21 mouse cellular contexts compared by ENCODE assay signal in genomic region chr8:81815551-81815950, GRCm38 (mm10).
DNase-seq lines count a peak whose midpoint lies in the region; ATAC-seq and TF ChIP-seq lines count a peak whose summit lies in the region.
"Had no signal": no experiment of that assay in that cellular context is flagged by ENCODE, and none has a peak within 500 bp of the region (broad histone marks: within the 10 kb centered on the region; RNA-seq: fewer than 3 reads in every experiment).

No protein-coding gene starts in this region.

- TF ChIP-seq POLR2A in limb, embryonic 14.5 days (IDR thresholded peaks at IDR 0.05; ENCODE audit: borderline replicate concordance, extremely low read depth, insufficient read depth, insufficient read length) = no peak

- no peak for TF ChIP-seq CTCF in liver, postnatal 0 days (IDR thresholded peaks at IDR 0.05; ENCODE audit: low read depth)

- H3K27ac ChIP-seq in embryonic facial prominence, embryonic 10.5 days (replicated peaks) = no peak overlapping the region
- no peak overlapping the region for H3K27ac ChIP-seq in limb, embryonic 14.5 days (replicated peaks; ENCODE audit: low read depth, low read length)
- no peak overlapping the region for H3K27ac ChIP-seq in liver, postnatal 0 days (ENCODE audit: low read depth)
- H3K27ac ChIP-seq: embryonic facial prominence, embryonic 15.5 days; forebrain, embryonic 15.5 days; heart, embryonic 13.5 days; hindbrain, embryonic 13.5 days; hindbrain, postnatal 0 days; intestine, embryonic 15.5 days had no signal

- H3K36me3 ChIP-seq in embryonic facial prominence, embryonic 10.5 days (replicated peaks) = no peaks in the 10 kb centered on the region
- no peaks in the 10 kb centered on the region for H3K36me3 ChIP-seq in limb, embryonic 14.5 days (ENCODE audit: control insufficient read depth, insufficient read depth, low read length)
- no peaks in the 10 kb centered on the region for H3K36me3 ChIP-seq in liver, postnatal 0 days (replicated peaks; ENCODE audit: insufficient read depth, low read length)
- H3K36me3 ChIP-seq: embryonic facial prominence, embryonic 15.5 days; forebrain, embryonic 15.5 days; heart, embryonic 13.5 days; hindbrain, embryonic 13.5 days; intestine, embryonic 15.5 days had no signal

- TF ChIP-seq EP300 in liver, postnatal 0 days (IDR thresholded peaks at IDR 0.05; ENCODE audit: low read depth) = no peak

- no peaks in the 10 kb centered on the region for H3K9me3 ChIP-seq in embryonic facial prominence, embryonic 10.5 days
- H3K9me3 ChIP-seq in limb, embryonic 14.5 days (ENCODE audit: control insufficient read depth, low read length) = no peaks in the 10 kb centered on the region
- H3K9me3 ChIP-seq in liver, postnatal 0 days (ENCODE audit: low read length) = no peaks in the 10 kb centered on the region
- H3K9me3 ChIP-seq: embryonic facial prominence, embryonic 15.5 days; forebrain, embryonic 15.5 days; heart, embryonic 13.5 days; hindbrain, embryonic 13.5 days; intestine, embryonic 15.5 days had no signal

- peak; percentile 72 for DNase-seq in embryo, embryonic 10.5 days (ENCODE audit: low spot score)
- peak; percentile 62 for DNase-seq in embryonic facial prominence, embryonic 10.5 days (ENCODE audit: low spot score)
- DNase-seq in hindlimb bud, embryonic 11.5 days (ENCODE audit: extremely low spot score, low read depth, low spot score) = peak; percentile 70
- DNase-seq in limb, embryonic 14.5 days (ENCODE audit: low spot score) = peak; percentile 71
- no peak for DNase-seq in liver, postnatal 0 days
- no peak for DNase-seq in lung, postnatal 25 days (ENCODE audit: low spot score)
- DNase-seq: adrenal gland, postnatal 14 days; cerebellum, adult 11-12 months; cerebellum, adult 9-10 months; cerebellum, postnatal 25 days; gastrocnemius, postnatal 25 days; heart, postnatal 36 days; kidney, adult 18-20 months had no signal

- H3K4me3 ChIP-seq in embryonic facial prominence, embryonic 10.5 days = no peak overlapping the region
- no peak overlapping the region for H3K4me3 ChIP-seq in limb, embryonic 14.5 days (replicated peaks; ENCODE audit: low read length)
- H3K4me3 ChIP-seq in liver, postnatal 0 days (ENCODE audit: low read depth, low read length) = no peak overlapping the region
- H3K4me3 ChIP-seq: embryonic facial prominence, embryonic 15.5 days; erythroblast, embryonic 14.5 days; forebrain, embryonic 15.5 days; heart, embryonic 13.5 days; hindbrain, embryonic 13.5 days; intestine, embryonic 15.5 days had no signal

- no peaks in the 10 kb centered on the region for H3K27me3 ChIP-seq in embryonic facial prominence, embryonic 10.5 days (replicated peaks; ENCODE audit: low read depth, poor library complexity, severe bottlenecking)
- no peaks in the 10 kb centered on the region for H3K27me3 ChIP-seq in limb, embryonic 14.5 days (ENCODE audit: control insufficient read depth, insufficient read depth, low read length)
- no peaks in the 10 kb centered on the region for H3K27me3 ChIP-seq in liver, postnatal 0 days (ENCODE audit: insufficient read depth, low read length)
- H3K27me3 ChIP-seq: embryonic facial prominence, embryonic 15.5 days; forebrain, embryonic 15.5 days; heart, embryonic 13.5 days; hindbrain, embryonic 13.5 days; intestine, embryonic 15.5 days had no signal

- H3K9ac ChIP-seq in limb, embryonic 14.5 days (ENCODE audit: low read depth, low read length, severe bottlenecking) = no peak overlapping the region
- H3K9ac ChIP-seq in liver, postnatal 0 days (replicated peaks) = no peak overlapping the region
- H3K9ac ChIP-seq: embryonic facial prominence, embryonic 15.5 days; forebrain, embryonic 15.5 days; heart, embryonic 13.5 days; hindbrain, embryonic 13.5 days; intestine, embryonic 15.5 days had no signal

- H3K4me2 ChIP-seq in limb, embryonic 14.5 days (replicated peaks; ENCODE audit: low read depth, low read length, severe bottlenecking) = no peak overlapping the region
- H3K4me2 ChIP-seq in liver, postnatal 0 days (ENCODE audit: low read depth, low read length) = no peak overlapping the region
- H3K4me2 ChIP-seq: embryonic facial prominence, embryonic 15.5 days; forebrain, embryonic 15.5 days; heart, embryonic 13.5 days; hindbrain, embryonic 13.5 days; intestine, embryonic 15.5 days had no signal

- peaks cover 53% of the 10 kb centered on the region for H3K4me1 ChIP-seq in embryonic facial prominence, embryonic 10.5 days
- peaks cover 12% of the 10 kb centered on the region for H3K4me1 ChIP-seq in limb, embryonic 14.5 days (ENCODE audit: control insufficient read depth, insufficient read depth, low read length)
- H3K4me1 ChIP-seq in liver, postnatal 0 days (ENCODE audit: insufficient read depth) = no peaks in the 10 kb centered on the region

- WGBS in embryonic facial prominence, embryonic 10.5 days = 29% methylated on average over 4 of the region's 4 CpGs
- WGBS in limb, embryonic 14.5 days = 9% methylated on average over 4 of the region's 4 CpGs
- 72% methylated on average over 4 of the region's 4 CpGs for WGBS in liver, postnatal 0 days (ENCODE audit: insufficient replicate concordance)

- ATAC-seq in limb, embryonic 14.5 days (ENCODE audit: low FRiP score, low read depth) = no peak
- no peak for ATAC-seq in liver, postnatal 0 days
- ATAC-seq in megakaryocyte progenitor cell, adult 5-6 weeks (replicated peaks; ENCODE audit: poor library complexity) = no peak
- ATAC-seq: forebrain, embryonic 15.5 days; hindbrain, postnatal 0 days; intestine, embryonic 15.5 days had no signal

Comparison
In these comparisons a context has a peak if more than half of its experiments do, and no peak if none do; other contexts are left out.
1. DNase-seq: peak in embryo, embryonic 10.5 days (single experiment), embryonic facial prominence, embryonic 10.5 days (single experiment), hindlimb bud, embryonic 11.5 days (single experiment) and limb, embryonic 14.5 days (single experiment); none in liver, postnatal 0 days (single experiment) and lung, postnatal 25 days (single experiment).